Mouse (Mus musculus) spleen, adult 2 months (tissue): Measurements from ENCODE around the gene Khk.

Source experiments
- CTCF ChIP-seq: fragments of 200-500 bp; IDR thresholded peaks from 2 replicates; pipeline ENCODE4 v1.5.1; 2011; ENCODE audit warnings: mild to moderate bottlenecking, inconsistent platforms; ENCODE audit not compliant: insufficient read depth, insufficient read length, insufficient replicate concordance; ENCODE audit errors: extremely low read depth
- POLR2A ChIP-seq: fragments of 200-500 bp; IDR thresholded peaks from 2 replicates; pipeline ENCODE4 v1.6.1; 2011; ENCODE audit warnings: low read depth, low read length, inconsistent platforms

DNA sequence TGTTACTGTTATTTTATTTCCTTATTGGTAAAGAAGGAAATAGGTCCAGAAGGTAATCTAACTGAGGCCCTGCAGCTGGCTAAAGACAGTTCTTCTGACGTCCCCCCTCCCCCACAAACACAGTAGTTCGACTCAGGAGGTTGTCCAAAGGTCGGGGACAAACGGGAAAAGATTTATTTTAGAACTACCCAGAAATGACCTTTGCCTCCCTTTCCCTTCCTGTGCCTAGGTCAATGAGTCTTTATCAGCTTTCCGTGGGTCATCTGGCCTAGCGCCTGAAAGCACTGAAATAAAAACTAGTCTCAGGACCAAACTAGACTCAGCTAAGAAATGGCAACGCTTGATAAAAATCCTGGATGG is 12.0 kb upstream of the Khk start:
- TF ChIP-seq CTCF (no peak), POLR2A (no peak)
